Mouse (Mus musculus) MEL (cell line): ENCODE measurements at regions not wholly inside any gene's neighbourhood (a gene's known extent, or its start where the extent isn't known, plus 50 kb on each side); places are given as distances from the start of the nearest gene placed in this dataset.

Experiments used
- DNase-seq: peaks from one replicate; pipeline ENCODE4 v3.0.0; 2011; ENCODE audit warnings: low read depth, low spot score
- H3K27ac ChIP-seq: 2 replicates; pipeline ENCODE4 v1.5.1; 2012; ENCODE audit warnings: low read depth, mild to moderate bottlenecking, control low read depth, low read length, moderate library complexity; ENCODE audit not compliant: control insufficient read depth
- H3K27me3 ChIP-seq, 2 experiments: fragments of 150-350 bp in 1 of 2; sonication (generic) in 1 of 2; 2 replicates each; pipeline ENCODE4 v1.6.1; 2012; ENCODE audit warnings: low read length in 2 of 2, mild to moderate bottlenecking in 2 of 2, improper control_type of control experiment in 1 of 2, moderate library complexity in 1 of 2; ENCODE audit not compliant: insufficient read depth in 2 of 2, control insufficient read depth in 1 of 2
- H3K36me3 ChIP-seq, 2 experiments: 2 replicates each; pipeline ENCODE4 v1.6.1; 2012 to 2014; ENCODE audit warnings: low read length in 2 of 2, improper control_type of control experiment in 1 of 2, inconsistent platforms in 1 of 2, mild to moderate bottlenecking in 1 of 2; ENCODE audit not compliant: insufficient read depth in 2 of 2, control insufficient read depth in 1 of 2
- H3K4me1 ChIP-seq, 2 experiments: fragments of 150-350 bp in 1 of 2; sonication (generic) in 1 of 2; 2 replicates each; pipeline ENCODE4 v1.6.1; 2012; ENCODE audit warnings: low read length in 2 of 2, improper control_type of control experiment in 1 of 2, mild to moderate bottlenecking in 1 of 2; ENCODE audit not compliant: insufficient read depth in 2 of 2, control insufficient read depth in 1 of 2
- H3K4me3 ChIP-seq, 2 experiments: fragments of 150-350 bp in 1 of 2; sonication (generic) in 1 of 2; 2 replicates each; pipeline ENCODE4 v1.5.1; 2012; ENCODE audit warnings: low read depth in 2 of 2, low read length in 2 of 2, mild to moderate bottlenecking in 2 of 2, moderate library complexity in 2 of 2, control low read depth in 1 of 2, improper control_type of control experiment in 1 of 2; ENCODE audit not compliant: control insufficient read depth in 1 of 2, insufficient read depth in 1 of 2
- H3K79me2 ChIP-seq: 2 replicates; pipeline ENCODE4 v1.6.1; 2012; ENCODE audit warnings: mild to moderate bottlenecking, low read length, moderate library complexity; ENCODE audit not compliant: control insufficient read depth, poor library complexity, insufficient read depth
- H3K9ac ChIP-seq: 2 replicates; pipeline ENCODE4 v1.6.1; 2012; ENCODE audit warnings: low read depth, mild to moderate bottlenecking, control low read depth, low read length, moderate library complexity; ENCODE audit not compliant: control insufficient read depth, poor library complexity, severe bottlenecking
- H3K9me3 ChIP-seq: fragments of 150-350 bp; sonication (generic); replicated peaks from 2 replicates; pipeline ENCODE4 v1.6.1; 2012; ENCODE audit warnings: mild to moderate bottlenecking, low read length, improper control_type of control experiment, moderate library complexity; ENCODE audit not compliant: insufficient read depth
- BHLHE40 ChIP-seq: IDR thresholded peaks from 2 replicates; pipeline ENCODE4 v1.6.1; 2012; ENCODE audit warnings: low read depth, mild to moderate bottlenecking, inconsistent platforms, low read length, improper control_type of control experiment, borderline replicate concordance
- CHD1 ChIP-seq: IDR thresholded peaks from 2 replicates; pipeline ENCODE4 v1.6.1; 2012; ENCODE audit warnings: low read depth, mild to moderate bottlenecking, inconsistent platforms, low read length, improper control_type of control experiment
- CHD2 ChIP-seq: IDR thresholded peaks from 2 replicates; pipeline ENCODE4 v1.6.1; 2011; ENCODE audit warnings: low read length, improper control_type of control experiment
- CTCF ChIP-seq, 3 experiments: IDR thresholded peaks in 2 of 3; conservative IDR thresholded peaks in 1 of 3; 2 replicates each; pipeline ENCODE4 v1.5.1; 2011 to 2012; ENCODE audit warnings: low read length in 3 of 3, low read depth in 2 of 3, mild to moderate bottlenecking in 2 of 3, improper control_type of control experiment in 1 of 3, inconsistent platforms in 1 of 3, mixed read lengths in 1 of 3, moderate library complexity in 1 of 3; ENCODE audit not compliant: control insufficient read depth in 1 of 3, insufficient read depth in 1 of 3, poor library complexity in 1 of 3, severe bottlenecking in 1 of 3
- E2F4 ChIP-seq: IDR thresholded peaks from 2 replicates; pipeline ENCODE4 v1.6.1; 2011; ENCODE audit warnings: low read depth, low read length, improper control_type of control experiment, borderline replicate concordance
- ELF1 ChIP-seq: IDR thresholded peaks from 2 replicates; pipeline ENCODE4 v1.6.1; 2014; ENCODE audit warnings: low read depth, mild to moderate bottlenecking, inconsistent platforms, low read length, improper control_type of control experiment, moderate library complexity
- EP300 ChIP-seq, 2 experiments: IDR thresholded peaks; 2 replicates each; pipeline ENCODE4 v1.6.1; 2011; ENCODE audit warnings: improper control_type of control experiment in 2 of 2, low read length in 2 of 2, low read depth in 1 of 2, mild to moderate bottlenecking in 1 of 2
- ETS1 ChIP-seq: IDR thresholded peaks from 2 replicates; pipeline ENCODE4 v1.6.1; 2012; ENCODE audit warnings: low read depth, mild to moderate bottlenecking, inconsistent platforms, low read length, improper control_type of control experiment, moderate library complexity
- GABPA ChIP-seq: IDR thresholded peaks from 2 replicates; pipeline ENCODE4 v1.6.1; 2012; ENCODE audit warnings: low read depth, mild to moderate bottlenecking, inconsistent platforms, low read length, improper control_type of control experiment, moderate library complexity
- GATA1 ChIP-seq: IDR thresholded peaks from 2 replicates; pipeline ENCODE4 v1.6.1; 2011; ENCODE audit warnings: low read depth, low read length, improper control_type of control experiment
- HCFC1 ChIP-seq: IDR thresholded peaks from 2 replicates; pipeline ENCODE4 v1.6.1; 2012; ENCODE audit warnings: low read depth, mild to moderate bottlenecking, inconsistent platforms, low read length, improper control_type of control experiment, moderate library complexity
- JUND ChIP-seq: IDR thresholded peaks from 2 replicates; pipeline ENCODE4 v1.6.1; 2011; ENCODE audit warnings: low read depth, mild to moderate bottlenecking, improper control_type of control experiment, low read length
- KAT2A ChIP-seq: conservative IDR thresholded peaks from 2 replicates; pipeline ENCODE4 v1.6.1; 2012; ENCODE audit warnings: low read depth, low read length, improper control_type of control experiment, inconsistent platforms
- MAFK ChIP-seq: IDR thresholded peaks from 2 replicates; pipeline ENCODE4 v1.6.1; 2011; ENCODE audit warnings: low read depth, mild to moderate bottlenecking, low read length, improper control_type of control experiment, borderline replicate concordance
- MAX ChIP-seq: IDR thresholded peaks from 2 replicates; pipeline ENCODE4 v1.6.1; 2011; ENCODE audit warnings: low read length, improper control_type of control experiment
- MAZ ChIP-seq: IDR thresholded peaks from 2 replicates; pipeline ENCODE4 v1.6.1; 2012; ENCODE audit warnings: low read depth, mild to moderate bottlenecking, inconsistent platforms, low read length, improper control_type of control experiment
- MEF2A ChIP-seq: IDR thresholded peaks from 2 replicates; pipeline ENCODE4 v1.6.1; 2014; ENCODE audit warnings: low read depth, mild to moderate bottlenecking, inconsistent platforms, low read length, improper control_type of control experiment; ENCODE audit not compliant: poor library complexity, insufficient replicate concordance, severe bottlenecking; ENCODE audit errors: extremely low read depth
- MXI1 ChIP-seq: IDR thresholded peaks from 2 replicates; pipeline ENCODE4 v1.6.1; 2011; ENCODE audit warnings: mild to moderate bottlenecking, low read depth, low read length, improper control_type of control experiment
- MYB ChIP-seq: IDR thresholded peaks from 2 replicates; pipeline ENCODE4 v1.6.1; 2011; ENCODE audit warnings: mild to moderate bottlenecking, low read depth, low read length, improper control_type of control experiment
- MYC ChIP-seq: IDR thresholded peaks from 2 replicates; pipeline ENCODE4 v1.6.1; 2011; ENCODE audit warnings: low read depth, mild to moderate bottlenecking, low read length, improper control_type of control experiment, moderate library complexity
- NELFE ChIP-seq: IDR thresholded peaks from 2 replicates; pipeline ENCODE4 v1.6.1; 2011; ENCODE audit warnings: low read depth, low read length, improper control_type of control experiment
- POLR2A ChIP-seq, 2 experiments: IDR thresholded peaks; 2 replicates each; pipeline ENCODE4 v1.6.1; 2011 to 2012; ENCODE audit warnings: low read length in 2 of 2, mild to moderate bottlenecking in 2 of 2, control low read depth in 1 of 2, improper control_type of control experiment in 1 of 2, low read depth in 1 of 2, moderate library complexity in 1 of 2; ENCODE audit not compliant: control insufficient read depth in 1 of 2, insufficient read depth in 1 of 2, poor library complexity in 1 of 2
- POLR2AphosphoS2 ChIP-seq: IDR thresholded peaks from 2 replicates; pipeline ENCODE4 v1.6.1; 2011; ENCODE audit warnings: low read length, improper control_type of control experiment
- POLR2AphosphoS5 ChIP-seq: IDR thresholded peaks from 2 replicates; pipeline ENCODE4 v1.6.1; 2012; ENCODE audit warnings: low read depth, borderline replicate concordance, mild to moderate bottlenecking, inconsistent platforms, low read length, moderate library complexity, mixed read lengths
- RAD21 ChIP-seq: IDR thresholded peaks from 2 replicates; pipeline ENCODE4 v1.6.1; 2011; ENCODE audit warnings: mild to moderate bottlenecking, low read depth, low read length, improper control_type of control experiment
- SIN3A ChIP-seq: IDR thresholded peaks from 2 replicates; pipeline ENCODE4 v1.6.1; 2012; ENCODE audit warnings: low read length, improper control_type of control experiment, inconsistent platforms
- SMC3 ChIP-seq: IDR thresholded peaks from 2 replicates; pipeline ENCODE4 v1.6.1; 2011; ENCODE audit warnings: low read depth, low read length, improper control_type of control experiment
- TAL1 ChIP-seq: IDR thresholded peaks from 2 replicates; pipeline ENCODE4 v1.6.1; 2012; ENCODE audit warnings: mild to moderate bottlenecking, inconsistent platforms, low read length, moderate library complexity, mixed read lengths
- TBP ChIP-seq: IDR thresholded peaks from 2 replicates; pipeline ENCODE4 v1.8.0; 2011; ENCODE audit warnings: low read depth, low read length, improper control_type of control experiment
- TCF12 ChIP-seq: IDR thresholded peaks from 2 replicates; pipeline ENCODE4 v1.6.1; 2014; ENCODE audit warnings: low read depth, mild to moderate bottlenecking, inconsistent platforms, low read length, improper control_type of control experiment, moderate library complexity
- USF1 ChIP-seq: IDR thresholded peaks from 2 replicates; pipeline ENCODE4 v1.6.1; 2014; ENCODE audit warnings: low read depth, mild to moderate bottlenecking, inconsistent platforms, low read length, improper control_type of control experiment, moderate library complexity
- USF2 ChIP-seq, 2 experiments: IDR thresholded peaks; 2 replicates each; pipeline ENCODE4 v1.6.1; 2011 to 2012; ENCODE audit warnings: improper control_type of control experiment in 2 of 2, low read length in 2 of 2, borderline replicate concordance in 1 of 2, inconsistent platforms in 1 of 2, low read depth in 1 of 2, mild to moderate bottlenecking in 1 of 2; ENCODE audit not compliant: insufficient read depth in 1 of 2
- ZC3H11A ChIP-seq: IDR thresholded peaks from 2 replicates; pipeline ENCODE4 v1.6.1; 2012; ENCODE audit warnings: low read depth, mild to moderate bottlenecking, inconsistent platforms, low read length, improper control_type of control experiment
- ZKSCAN1 ChIP-seq: IDR thresholded peaks from 2 replicates; pipeline ENCODE4 v1.6.1; 2012; ENCODE audit warnings: low read depth, mild to moderate bottlenecking, inconsistent platforms, low read length, improper control_type of control experiment, moderate library complexity
- ZMIZ1 ChIP-seq: IDR thresholded peaks from 2 replicates; pipeline ENCODE4 v1.6.1; 2012; ENCODE audit warnings: low read depth, mild to moderate bottlenecking, inconsistent platforms, low read length, improper control_type of control experiment, moderate library complexity
- ZNF384 ChIP-seq: IDR thresholded peaks from 2 replicates; pipeline ENCODE4 v1.6.1; 2012; ENCODE audit warnings: low read depth, mild to moderate bottlenecking, inconsistent platforms, low read length, improper control_type of control experiment

- H3K4me3 ChIP-seq: peak overlapping the region in 1 of 2 experiments; percentile 51; a peak in 2 of 4 replicates
- peak; percentile 85 for TF ChIP-seq USF1
- no peak for TF ChIP-seq RAD21
- TF ChIP-seq MYB: no peak
- no peak for TF ChIP-seq POLR2AphosphoS2
- TF ChIP-seq E2F4: no peak
- TF ChIP-seq TAL1: no peak
- no peak for TF ChIP-seq ZMIZ1
- TF ChIP-seq NELFE: no peak
- TF ChIP-seq MAFK: no peak; the same call in 1 of the 2 replicates
- peak; percentile 71 to 80; a peak in 3 of 4 replicates for TF ChIP-seq EP300 (IDR thresholded peaks at IDR 0.05; ENCODE audit: low read depth in 1 of 2, low read length in 2 of 2)
- TF ChIP-seq JUND: no peak
- no peak for TF ChIP-seq POLR2AphosphoS5
- TF ChIP-seq ZC3H11A: no peak
- TF ChIP-seq MAX: peak; percentile 35; the same call in 1 of the 2 replicates
- no peak for TF ChIP-seq ZKSCAN1
- no peak for TF ChIP-seq TBP
- no peak for TF ChIP-seq MYC
- TF ChIP-seq TCF12: peak; percentile 25; the same call in 1 of the 2 replicates
- no peak for TF ChIP-seq KAT2A
- TF ChIP-seq ETS1: peak; percentile 78
- TF ChIP-seq MXI1: no peak
- no peak for TF ChIP-seq HCFC1
- TF ChIP-seq ELF1: no peak
- TF ChIP-seq MAZ: no peak
- TF ChIP-seq GABPA: no peak
- TF ChIP-seq SMC3: no peak
- TF ChIP-seq SIN3A: peak; percentile 52; the same call in 1 of the 2 replicates
- TF ChIP-seq CHD1: no peak
- no peak for TF ChIP-seq MEF2A
- TF ChIP-seq POLR2A (IDR thresholded peaks at IDR 0.05; ENCODE audit: control insufficient read depth in 1 of 2, insufficient read depth in 1 of 2, low read depth in 1 of 2, low read length in 2 of 2, poor library complexity in 1 of 2): no peak
- peak; percentile 90; the same call in 1 of the 2 replicates for TF ChIP-seq BHLHE40
- TF ChIP-seq ZNF384: peak; percentile 81
- TF ChIP-seq CHD2: no peak
- 0 out of 4 replicates have a peak, but pooled peaks of 1 of the 2 experiments have one; percentile 27 for TF ChIP-seq USF2 (IDR thresholded peaks at IDR 0.05; ENCODE audit: borderline replicate concordance in 1 of 2, insufficient read depth in 1 of 2, low read depth in 1 of 2, low read length in 2 of 2)
- TF ChIP-seq GATA1: peak; percentile 59
- TF ChIP-seq CTCF (IDR thresholded peaks at IDR 0.05 in 2 of 3, conservative IDR thresholded peaks at IDR 0.05 in 1 of 3; ENCODE audit: control insufficient read depth in 1 of 3, insufficient read depth in 1 of 3, low read depth in 2 of 3, low read length in 3 of 3, poor library complexity in 1 of 3, severe bottlenecking in 1 of 3): no peak
Observed at GRCm38 (mm10) chr10:17038259-17039043, 684.6 kb upstream of the Cited2 start.

More at GRCm38 (mm10) chr10:17038259-17039043, 684.6 kb upstream of the Cited2 start:
- Histone ChIP-seq H3K4me1 (peaks cover 0 to 6% of the 10 kb centered on the region in 2 experiments; a peak in 2 of 4 replicates), H3K9ac (peak overlapping the region; percentile 28), H3K36me3 (peaks cover 0 to 11% of the 10 kb centered on the region in 2 experiments; a peak in 2 of 4 replicates), H3K9me3 (no peaks in the 10 kb centered on the region), H3K27ac (peak overlapping the region; percentile 47; the same call in 1 of the 2 replicates), H3K27me3 (no peaks in the 10 kb centered on the region), H3K79me2 (no peaks in the 10 kb centered on the region)
- peak; percentile 70 for DNase-seq
